15 mouse cellular contexts compared by ENCODE assay signal in genomic region chr1:90706391-90706790, GRCm38 (mm10).
"Had no signal": no experiment of that assay in that cellular context is flagged by ENCODE, and none has a peak within 500 bp of the region (broad histone marks: within the 10 kb centered on the region; RNA-seq: fewer than 3 reads in every experiment).

No protein-coding gene starts in this region.

- H3K4me3 ChIP-seq: layer of hippocampus, adult 2 months; limb, embryonic 12.5 days; liver, embryonic 13.5 days; lung, embryonic 15.5 days; megakaryocyte, embryonic 14.5 days; midbrain, embryonic 12.5 days had no signal

- H3K4me1 ChIP-seq: limb, embryonic 12.5 days; liver, embryonic 13.5 days; megakaryocyte, embryonic 14.5 days; midbrain, embryonic 12.5 days had no signal

- H3K4me2 ChIP-seq: limb, embryonic 12.5 days; liver, embryonic 13.5 days; lung, embryonic 15.5 days; midbrain, embryonic 12.5 days had no signal

- H3K9ac ChIP-seq: limb, embryonic 12.5 days; liver, embryonic 13.5 days; liver, postnatal 0 days; lung, embryonic 15.5 days; midbrain, embryonic 12.5 days had no signal

- DNase-seq: kidney, postnatal 10 days; kidney, postnatal 4 days; liver; liver, embryonic 13.5 days; liver, postnatal 0 days; lung, postnatal 14 days; right cerebral cortex, postnatal 14 days; thymus, postnatal 36 days had no signal

- H3K27me3 ChIP-seq: limb, embryonic 12.5 days; liver, embryonic 13.5 days; lung, embryonic 15.5 days; midbrain, embryonic 12.5 days had no signal

- H3K9me3 ChIP-seq: limb, embryonic 12.5 days; liver, embryonic 13.5 days; lung, embryonic 15.5 days; midbrain, embryonic 12.5 days had no signal

- H3K27ac ChIP-seq: layer of hippocampus, adult 2 months; limb, embryonic 12.5 days; liver, embryonic 13.5 days; lung, embryonic 15.5 days; macrophage; midbrain, embryonic 12.5 days had no signal

- ATAC-seq: liver, postnatal 0 days; midbrain, embryonic 16.5 days had no signal

- H3K36me3 ChIP-seq: limb, embryonic 12.5 days; liver, embryonic 13.5 days; lung, embryonic 15.5 days; midbrain, embryonic 12.5 days had no signal
